Mouse (Mus musculus): ENCODE data around the gene Clic3.

DNA sequence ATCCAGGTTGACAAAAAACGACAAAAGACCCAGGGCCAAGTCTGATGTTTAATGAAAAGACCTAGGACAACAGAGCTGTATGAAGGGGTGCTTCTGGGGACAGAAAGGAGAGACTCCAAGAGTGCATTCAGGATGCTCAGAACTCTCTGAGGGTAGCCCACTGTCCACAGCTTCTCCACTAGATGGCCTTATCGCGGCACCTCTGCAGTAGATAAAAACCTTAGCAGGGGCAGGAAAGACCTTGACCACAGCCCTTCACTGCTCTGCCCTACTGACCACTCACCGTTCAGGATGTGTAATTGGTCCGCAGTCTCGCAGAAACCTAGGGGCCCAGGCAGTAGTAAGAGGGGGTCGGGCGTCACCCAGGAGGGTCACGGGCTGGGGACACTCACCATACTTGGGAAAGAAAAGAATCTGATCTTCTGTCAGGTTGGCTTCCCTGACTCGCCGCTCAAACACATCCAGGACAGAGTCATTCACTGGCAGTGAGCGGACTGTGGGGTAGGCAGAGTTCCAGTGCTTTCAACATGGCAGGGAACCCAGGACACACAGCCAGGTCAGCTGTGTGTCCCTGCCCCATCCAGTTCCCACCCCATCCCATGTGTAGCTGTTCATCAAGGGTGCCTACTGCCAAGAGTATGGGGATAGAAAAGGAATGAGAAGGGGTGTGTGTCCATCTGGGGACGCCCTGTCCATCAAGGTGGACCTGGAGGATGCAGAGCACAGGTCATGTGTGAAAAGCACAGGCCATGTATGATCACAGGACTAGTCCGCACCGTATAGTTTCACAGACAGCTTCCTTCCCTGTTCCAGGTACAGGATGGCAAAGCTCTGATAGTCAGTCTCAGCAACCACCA is 42.2 kb downstream of the Clic3 start:
- TF ChIP-seq GATA1 (IDR thresholded peaks at IDR 0.05; ENCODE audit: low read length): no peak
- TF ChIP-seq TAL1 (IDR thresholded peaks at IDR 0.05; ENCODE audit: low read length): no peak

Measured in erythroblast, embryonic 14.5 days (primary cell).